Mouse (Mus musculus) CD8-positive naive resting alpha-beta T cell, adult 57 days (primary cell): ENCODE results near the gene Amz1. TPM values are rescaled to one million over a fixed set of nuclear protein-coding genes. Genes with fewer than 3 reads are reported as not detected.

Experiments used
- total RNA-seq: library from RNA; stranded (reverse); gene quantifications from one replicate; pipeline ENCODE4 v1.2.4, GENCODE M21; 2023

The Amz1 gene
- 2.0 TPM for total RNA-seq

GRCm38 (mm10) chr5:140723822-140724221 lies at the start of gene Amz1:
Amz1 (plus strand) TSS chr5:140724127.

GRCm38 (mm10) chr5:140702103-140702513 lies 21.8 kb upstream of the Amz1 start, which contains the start of gene Iqce:
Iqce (minus strand) TSS chr5:140702378.

GRCm38 (mm10) chr5:140704378-140705251 lies 19.3 kb upstream of the Amz1 start, which contains the start of gene Brat1:
Brat1 (plus strand) TSS chr5:140705011.

Other genes with a start within 250 kb of the Amz1 start
- 13.0 TPM for gene Chst12, start 218.6 kb upstream of the Amz1 start, total RNA-seq
- 1.9 TPM for gene Grifin, start 159.1 kb upstream of the Amz1 start, total RNA-seq
- 136 TPM for gene Lfng, start 116.8 kb upstream of the Amz1 start, total RNA-seq
- 66.0 TPM for gene Ttyh3, start 75.1 kb upstream of the Amz1 start, total RNA-seq
- 53.9 TPM for gene Iqce, start 21.7 kb upstream of the Amz1 start, total RNA-seq
- gene Brat1, start 19.1 kb upstream of the Amz1 start, total RNA-seq = 22.8 TPM
- gene Gna12, start 106.3 kb downstream of the Amz1 start, total RNA-seq = 13.7 TPM